Mouse (Mus musculus) gastrocnemius, adult 2 months (tissue): ENCODE data around the gene Abhd17a. TPM values are rescaled to one million over a fixed set of nuclear protein-coding genes. Genes with fewer than 3 reads are reported as not detected.
"Not testable (repeated sequence)": the region's sequence is repeated elsewhere in the genome, so short reads cannot be mapped to it uniquely, and the experiment has no call there.

Experiments used
- DNase-seq: peaks from one replicate; pipeline ENCODE4 v3.0.0; 2022
- H3K27ac ChIP-seq: fragments of 200-600 bp; 2 replicates; pipeline ENCODE4 v1.8.1; 2022; ENCODE audit warnings: mild to moderate bottlenecking
- H3K4me3 ChIP-seq: fragments of 200-600 bp; 2 replicates; pipeline ENCODE4 v1.8.1; 2022; ENCODE audit warnings: mild to moderate bottlenecking, moderate library complexity
- CTCF ChIP-seq: fragments of 200-600 bp; IDR thresholded peaks from 2 replicates; pipeline ENCODE4 v1.8.1; 2022; ENCODE audit warnings: antibody characterized with exemption, mild to moderate bottlenecking, moderate library complexity
- intact Hi-C: fragments of 180-260 bp; cut with DNase I; formaldehyde crosslinking; loops from one replicate; pipeline ENCODE4 v1.15.1; 2025
- total RNA-seq, 2 experiments: library from RNA; stranded (reverse); gene quantifications; 2 replicates each; pipeline ENCODE4 v1.2.3; 2021

Gene Abhd17a
- total RNA-seq, 2 experiments from 2014 or later = 60.6 to 61.7 TPM

DNA sequence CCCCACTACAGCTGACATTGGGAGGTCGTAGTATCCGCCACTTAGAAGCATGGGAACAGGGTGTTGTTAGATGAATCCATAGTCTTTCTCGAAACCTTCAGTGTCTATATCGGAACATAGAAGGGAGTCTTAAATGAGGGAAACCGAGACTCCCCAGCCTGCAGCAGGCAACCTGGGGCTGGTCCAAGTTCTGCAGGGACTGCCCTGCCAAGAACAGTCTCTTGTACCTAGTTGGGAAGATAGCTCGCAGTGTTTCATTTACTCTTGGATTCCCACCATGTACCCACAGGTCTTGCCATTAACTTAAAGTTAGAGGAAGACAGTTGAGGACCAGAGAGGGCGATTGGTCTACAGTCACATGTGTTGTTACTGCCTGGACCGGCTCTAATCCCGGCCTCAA lies 30.2 kb upstream of the Abhd17a start:
- TF ChIP-seq CTCF = no peak
- DNase-seq = no peak
- H3K27ac ChIP-seq = 0 out of 2 replicates have a peak overlapping the region, but pooled peaks have one; percentile 95
- H3K4me3 ChIP-seq = no peak overlapping the region
- intact Hi-C loops = no loop called here

GRCm38 (mm10) chr10:80619465-80620244 lies 29.5 kb upstream of the Abhd17a start:
- intact Hi-C loops = loop anchor here (5.0 kb wide), 1 partner anchor 42 kb away; the partner anchor contains the start of gene Klf16

DNA sequence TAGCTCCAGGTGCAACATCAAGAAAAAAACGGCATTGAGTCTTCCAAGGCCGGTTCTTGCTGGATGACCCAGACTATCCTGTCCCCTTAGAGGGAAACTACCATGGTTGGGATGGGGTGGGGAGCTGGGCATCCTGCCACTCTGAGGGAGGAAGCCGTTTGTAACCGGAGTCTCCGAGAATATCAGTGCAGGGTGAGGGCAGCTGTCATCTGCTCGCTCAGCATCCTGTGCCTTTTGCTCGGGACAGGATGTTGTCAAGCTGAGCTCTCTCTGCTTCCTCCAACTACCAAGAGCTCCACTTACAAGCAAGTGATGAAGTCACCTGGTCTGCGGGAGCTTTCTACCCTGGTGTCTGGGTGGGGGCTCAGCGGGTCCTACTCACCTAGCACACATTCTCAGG lies 28.0 kb upstream of the Abhd17a start:
- peak; percentile 77 for DNase-seq
- peak overlapping the region; percentile 66 for H3K27ac ChIP-seq
- TF ChIP-seq CTCF = no peak
- intact Hi-C loops = loop anchor here (5.0 kb wide), 1 partner anchor 41 kb away; the partner anchor contains the start of gene Klf16
- H3K4me3 ChIP-seq = no peak overlapping the region

More at GRCm38 (mm10) chr10:80619465-80620244, 29.5 kb upstream of the Abhd17a start:
- no peak overlapping the region for H3K27ac ChIP-seq
- no peak overlapping the region for H3K4me3 ChIP-seq
- no peak for DNase-seq
- no peak for TF ChIP-seq CTCF

DNA sequence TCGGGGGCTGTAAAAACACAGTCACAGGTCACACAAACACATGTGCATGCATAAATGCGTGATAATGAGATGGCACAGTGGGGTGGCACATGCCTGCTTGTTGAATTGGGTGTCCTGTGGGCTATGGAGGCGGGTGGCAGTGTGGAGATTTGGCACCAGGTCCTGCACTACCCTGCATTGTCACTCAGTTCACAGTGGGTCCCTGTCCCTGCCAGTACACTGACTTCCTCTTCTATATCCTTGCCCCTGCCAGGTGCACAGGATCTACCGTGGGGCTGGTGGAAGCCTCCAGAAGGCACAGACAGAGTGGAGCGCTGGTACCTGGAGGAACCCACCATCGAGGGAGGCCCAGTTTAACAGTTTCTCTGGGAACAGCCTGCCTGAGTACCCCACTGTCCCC lies 24.2 kb upstream of the Abhd17a start:
- no peak for DNase-seq
- Histone ChIP-seq H3K4me3 (no peak overlapping the region), H3K27ac (no peak overlapping the region)
- TF ChIP-seq CTCF = no peak
- intact Hi-C loops = no loop called here

GRCm38 (mm10) chr10:80613821-80614220 lies 23.7 kb upstream of the Abhd17a start:
- Histone ChIP-seq H3K27ac (no peak overlapping the region), H3K4me3 (no peak overlapping the region)
- TF ChIP-seq CTCF = no peak
- intact Hi-C loops = no loop called here
- no peak for DNase-seq

- intact Hi-C loops = loop anchor here (2.0 kb wide), 1 partner anchor 73 kb away; no protein-coding TSS in a partner anchor
- DNase-seq = no peak
- TF ChIP-seq CTCF = no peak
- Histone ChIP-seq H3K4me3 (no peak overlapping the region), H3K27ac (no peak overlapping the region)
These were observed 21.8 kb upstream of the Abhd17a start for GRCm38 (mm10) chr10:80611905-80612304.

- intact Hi-C loops = loop anchor here (2.0 kb wide), 1 partner anchor 74 kb away; no protein-coding TSS in a partner anchor
- DNase-seq = peak; percentile 60
- Histone ChIP-seq H3K27ac (no peak overlapping the region), H3K4me3 (no peak overlapping the region)
- peak; percentile 96 for TF ChIP-seq CTCF
These were observed 20.9 kb upstream of the Abhd17a start for GRCm38 (mm10) chr10:80611024-80611423.

- intact Hi-C loops = loop anchor here (2.0 kb wide), 1 partner anchor 75 kb away; no protein-coding TSS in a partner anchor
- H3K27ac ChIP-seq = no peak overlapping the region
- H3K4me3 ChIP-seq = no peak overlapping the region
- no peak for DNase-seq
- TF ChIP-seq CTCF = no peak
These were observed 20.1 kb upstream of the Abhd17a start for GRCm38 (mm10) chr10:80610116-80610785.

DNA sequence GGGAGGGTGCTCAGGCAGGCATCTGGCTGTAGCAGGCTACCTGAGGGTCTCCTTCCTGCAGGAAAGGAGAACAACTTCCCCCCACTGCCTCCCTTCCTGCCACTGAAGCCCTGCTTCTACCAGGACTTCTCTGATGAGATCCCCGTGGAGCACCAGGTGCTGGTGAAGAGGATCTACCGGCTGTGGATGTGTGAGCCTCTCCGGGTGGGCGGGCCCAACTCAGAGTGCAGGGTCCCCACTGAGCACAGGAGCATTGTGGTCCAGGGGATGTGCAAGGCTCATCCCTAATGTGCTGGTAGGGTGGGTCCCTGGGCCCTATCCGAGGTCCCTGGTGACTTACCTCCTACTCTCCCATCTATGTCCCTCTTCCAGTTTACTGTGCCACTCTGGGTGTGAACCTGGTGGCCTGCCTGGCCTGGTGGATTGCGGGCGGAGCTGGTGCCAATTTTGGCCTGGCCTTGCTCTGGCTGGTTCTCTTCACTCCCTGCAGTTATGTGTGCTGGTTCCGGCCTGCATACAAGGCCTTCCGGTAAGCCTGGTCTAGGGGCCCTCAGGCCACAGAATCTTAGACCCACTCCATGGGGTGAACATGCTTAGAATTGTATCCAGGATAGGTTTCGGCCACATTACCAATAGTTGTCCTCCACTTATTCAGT lies 19.3 kb upstream of the Abhd17a start:
- TF ChIP-seq CTCF = no peak
- intact Hi-C loops = no loop called here
- no peak for DNase-seq
- H3K27ac ChIP-seq = no peak overlapping the region
- H3K4me3 ChIP-seq = no peak overlapping the region

DNA sequence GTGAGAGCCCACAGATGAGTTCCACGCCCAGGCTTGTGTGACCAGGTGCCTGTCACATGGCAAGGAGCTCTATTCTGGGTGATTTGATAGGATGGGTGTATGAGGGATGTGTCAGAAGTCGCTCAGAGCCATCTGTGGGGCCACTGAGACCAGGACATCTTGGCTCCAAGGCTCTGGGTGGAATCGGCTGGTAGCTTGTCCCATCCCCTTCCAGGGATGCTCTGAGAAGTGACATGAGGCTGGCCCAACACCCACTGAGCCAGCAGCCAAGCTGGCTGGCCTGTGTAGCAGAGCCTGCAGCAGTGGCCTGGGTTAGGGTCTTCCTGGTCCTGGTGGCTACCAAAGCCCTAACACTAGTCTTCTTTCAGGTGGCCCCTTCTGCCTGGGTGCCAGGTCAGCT lies 18.3 kb upstream of the Abhd17a start:
- Histone ChIP-seq H3K4me3 (no peak overlapping the region), H3K27ac (no peak overlapping the region)
- TF ChIP-seq CTCF = no peak
- DNase-seq = no peak
- intact Hi-C loops = no loop called here

DNA sequence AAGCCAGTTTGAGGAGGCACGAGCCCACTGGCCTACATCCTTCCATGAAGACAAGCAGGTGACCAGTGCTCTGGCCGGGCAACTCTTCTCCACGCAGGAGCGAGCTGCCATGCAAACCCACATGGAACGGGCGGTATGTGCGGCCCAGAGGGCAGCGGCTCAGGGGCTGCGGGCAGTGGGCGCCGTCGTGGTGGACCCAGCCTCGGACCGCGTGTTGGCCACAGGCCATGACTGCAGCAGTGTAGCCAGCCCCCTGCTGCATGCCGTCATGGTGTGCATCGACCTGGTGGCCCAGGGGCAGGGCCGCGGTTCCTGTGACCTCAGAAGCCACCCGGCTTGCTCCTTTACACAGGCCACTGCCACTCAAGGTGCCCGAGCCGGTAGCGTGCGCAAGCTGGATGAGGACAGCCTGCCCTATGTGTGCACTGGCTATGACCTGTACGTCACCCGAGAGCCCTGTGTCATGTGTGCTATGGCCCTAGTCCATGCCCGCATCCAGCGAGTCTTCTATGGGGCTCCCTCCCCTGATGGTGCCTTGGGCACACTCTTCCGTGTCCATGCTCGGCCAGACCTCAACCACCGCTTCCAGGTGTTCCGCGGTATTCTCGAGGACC lies 16.7 kb upstream of the Abhd17a start:
- Histone ChIP-seq H3K27ac (no peak overlapping the region), H3K4me3 (no peak overlapping the region)
- TF ChIP-seq CTCF = no peak
- no peak for DNase-seq
- intact Hi-C loops = no loop called here

- H3K27ac ChIP-seq = no peak overlapping the region
- TF ChIP-seq CTCF = no peak
- intact Hi-C loops = no loop called here
- DNase-seq = peak; percentile 46
- H3K4me3 ChIP-seq = no peak overlapping the region
These were observed 16.2 kb upstream of the Abhd17a start for GRCm38 (mm10) chr10:80606306-80606705.

DNA sequence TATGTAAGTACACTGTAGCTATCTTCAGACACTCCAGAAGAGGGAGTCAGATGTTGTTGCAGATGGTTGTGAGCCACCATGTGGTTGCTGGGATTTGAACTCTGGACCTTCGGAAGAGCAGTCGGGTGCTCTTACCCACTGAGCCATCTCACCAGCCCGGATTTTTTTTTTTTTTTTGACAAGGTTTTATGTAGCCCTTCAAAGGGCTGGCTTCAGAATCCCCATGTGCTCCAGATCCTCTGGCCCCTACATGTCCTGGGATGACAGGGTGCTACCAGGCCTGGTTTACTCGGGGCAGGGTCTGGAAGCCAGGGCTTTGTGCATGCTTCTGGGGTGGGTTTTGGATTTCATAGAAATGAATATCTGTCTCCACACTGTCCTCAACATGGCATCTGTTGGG lies 15.6 kb upstream of the Abhd17a start, which contains the start of gene Gm49322:
TSS of gene Gm49322 (plus strand) at position 301 of the 400 bp plus-strand sequence.
- DNase-seq, H3K27ac ChIP-seq, H3K4me3 ChIP-seq, intact Hi-C loops: not testable (repeated sequence)
